Mouse (Mus musculus) C2C12 (cell line): ENCODE results near the gene Socs5.

Experiments used
- CTCF ChIP-seq: IDR thresholded peaks from one replicate; pipeline ENCODE4 v1.5.1; 2011; ENCODE audit not compliant: control insufficient read depth, insufficient read depth, insufficient read length
- MYOD1 ChIP-seq: IDR thresholded peaks from one replicate; pipeline ENCODE4 v1.6.1; 2011; ENCODE audit warnings: low read depth; ENCODE audit not compliant: control insufficient read depth, insufficient read length
- USF1 ChIP-seq: IDR thresholded peaks from one replicate; pipeline ENCODE4 v1.6.1; 2011; ENCODE audit warnings: low read depth, mild to moderate bottlenecking, control low read depth, moderate library complexity

DNA sequence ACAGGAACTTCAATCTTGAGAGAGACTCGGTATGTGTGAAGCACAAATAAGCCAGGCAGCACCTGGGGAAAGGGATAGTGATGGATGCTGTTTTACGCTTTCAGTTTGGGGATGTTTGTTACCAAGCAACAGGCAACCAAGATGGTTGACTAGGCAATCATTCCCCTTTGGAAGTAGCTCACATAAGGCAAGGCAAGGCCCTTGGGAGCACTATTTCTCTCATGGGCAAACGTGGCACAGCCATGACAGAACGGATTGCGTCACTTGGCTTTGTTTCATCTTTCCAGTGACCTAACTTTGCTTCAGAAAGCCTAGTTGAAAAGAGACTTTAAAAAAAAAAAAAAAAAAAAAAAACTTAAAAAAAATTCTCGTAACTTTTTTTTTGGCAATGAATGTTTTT, 21.8 kb upstream of the Socs5 start:
- TF ChIP-seq CTCF (no peak), USF1 (no peak), MYOD1 (no peak)
